Mouse (Mus musculus) cerebellum, adult 11 months (tissue): Measurements from ENCODE around the gene Prss23.

Experiments
- DNase-seq: peaks from one replicate; pipeline ENCODE4 v3.0.0; 2022

The Prss23 gene

DNA sequence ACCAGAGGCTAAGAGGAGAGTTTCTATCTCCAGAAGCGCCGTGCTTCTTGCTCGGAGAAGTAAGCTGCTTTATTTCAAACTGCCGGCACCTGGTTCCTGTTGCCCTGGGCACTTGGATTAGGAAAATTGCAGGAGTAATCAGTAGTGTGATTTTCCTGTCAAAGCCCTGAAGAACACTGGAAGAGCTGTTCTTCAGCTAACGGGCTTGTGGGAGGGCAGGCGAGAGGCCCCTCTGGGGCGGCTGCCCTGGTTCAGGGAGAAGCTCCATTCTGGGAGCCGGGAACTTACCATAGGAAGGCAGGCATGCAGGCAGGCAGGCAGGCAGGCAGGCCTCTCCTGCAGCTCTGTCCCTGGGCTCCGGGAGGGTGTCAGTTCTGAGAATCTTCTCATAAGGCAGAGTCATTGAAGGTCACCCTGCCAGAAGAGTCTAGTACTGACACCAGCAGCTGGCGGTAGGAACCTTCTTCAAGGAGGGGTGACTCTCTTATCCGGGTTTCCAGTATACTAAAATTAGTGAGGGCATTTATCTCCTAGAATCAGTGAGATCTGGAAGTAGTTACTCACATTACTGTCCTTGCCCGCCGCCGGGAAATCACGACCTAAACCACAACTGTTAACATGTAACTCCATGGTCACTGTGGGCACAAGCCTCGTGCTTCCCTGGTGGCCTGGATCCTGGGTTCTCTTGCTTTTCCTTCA is at the start of gene Prss23:
Gene Prss23, minus strand, starts transcription at position 457 of the 699 bp plus-strand sequence.
- no peak for DNase-seq

DNA sequence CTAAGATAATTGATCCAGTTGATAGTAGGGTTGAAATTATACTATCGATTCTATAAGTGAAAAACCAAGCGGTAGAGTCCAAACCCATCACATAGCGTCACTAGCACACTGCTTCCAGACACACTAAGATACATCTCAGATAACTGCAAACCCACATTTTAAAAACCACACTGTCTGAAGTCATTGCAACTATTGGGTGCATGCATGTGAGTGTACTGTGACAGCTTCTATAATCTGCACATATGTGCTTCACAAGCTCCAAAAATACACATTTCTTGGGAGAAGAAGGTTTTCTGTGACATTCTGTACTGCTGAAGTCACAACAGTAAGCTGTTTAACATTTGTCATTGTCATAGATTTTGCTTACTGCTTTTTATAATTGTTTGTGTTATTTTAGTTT is 49.1 kb upstream of the Prss23 start:
- no peak for DNase-seq

DNA sequence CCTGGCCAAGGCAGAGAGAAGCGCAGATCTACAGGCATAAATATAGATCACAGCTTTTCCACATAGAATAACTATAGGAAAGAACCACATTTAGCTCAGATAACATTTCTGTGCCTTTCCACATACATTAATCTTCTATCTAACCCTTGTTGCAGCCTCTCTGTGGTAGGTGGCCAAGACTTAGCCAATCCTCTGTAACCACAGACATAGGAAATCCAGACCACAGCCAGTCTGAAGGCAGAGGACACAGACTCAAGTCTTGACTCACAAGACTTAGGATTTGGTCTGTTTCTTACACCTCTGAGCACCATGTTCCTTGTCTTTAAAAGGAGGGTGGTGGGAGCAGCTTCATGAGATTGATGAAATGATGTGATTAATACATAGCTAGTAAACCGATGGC is 37.6 kb upstream of the Prss23 start:
- no peak for DNase-seq

DNA sequence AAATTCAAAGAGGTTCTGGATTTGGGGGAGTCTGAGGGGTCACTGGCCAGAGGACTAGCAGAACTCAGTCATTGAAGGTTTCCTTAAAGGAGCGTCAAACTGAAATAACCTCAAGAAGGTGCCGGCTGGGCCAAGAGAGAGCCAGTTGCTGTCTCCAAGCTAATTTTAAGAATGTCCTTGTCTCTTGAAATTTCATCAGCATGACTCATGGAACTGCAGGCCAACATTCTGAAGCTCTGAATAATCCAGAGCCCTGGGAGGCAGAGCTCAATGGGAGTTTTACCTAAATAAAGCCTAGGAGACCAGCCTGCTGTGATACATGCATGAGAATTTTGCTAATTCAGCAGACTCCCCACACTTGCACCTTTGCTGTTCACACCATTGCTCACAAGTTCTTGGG is 36.5 kb upstream of the Prss23 start:
- DNase-seq: no peak

DNA sequence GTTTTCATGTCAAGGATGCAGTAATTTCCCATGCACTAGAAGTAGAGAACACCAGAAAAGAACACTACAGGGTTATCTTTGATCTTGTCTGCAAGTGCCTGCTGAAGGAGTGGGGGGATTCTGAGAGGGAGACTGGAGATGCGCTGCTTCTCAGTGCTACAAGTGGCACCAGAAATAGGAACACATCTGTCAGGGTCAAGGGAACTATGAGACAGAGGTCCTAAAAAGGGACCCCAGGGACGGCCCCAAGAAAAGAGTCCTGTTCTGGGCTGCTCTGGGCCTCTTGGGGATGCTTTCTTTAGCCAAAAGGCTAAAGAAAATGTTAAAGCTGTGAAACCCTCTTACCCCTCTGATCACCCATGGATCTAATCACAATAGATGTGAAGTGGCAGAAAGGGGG is 35.2 kb upstream of the Prss23 start:
- DNase-seq: no peak

DNA sequence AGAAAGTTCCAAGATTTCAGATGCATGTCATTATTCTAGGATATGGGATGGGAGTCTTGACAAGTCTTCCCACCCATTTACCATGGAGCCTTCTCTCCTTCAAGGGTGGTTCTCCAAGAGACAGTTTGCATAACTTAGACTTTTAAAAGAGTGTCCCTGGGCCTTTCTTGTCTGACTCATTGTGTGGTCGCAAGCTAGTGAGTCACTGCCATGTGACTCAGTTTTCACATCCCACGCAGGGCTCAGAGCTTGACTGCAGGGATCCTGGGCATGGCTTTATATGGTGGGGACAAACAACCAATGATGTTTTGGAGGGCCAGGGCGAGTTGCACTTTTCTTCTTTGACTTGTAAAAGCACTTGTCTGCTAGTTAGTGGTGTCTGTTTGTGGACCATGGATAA is 34.0 kb upstream of the Prss23 start:
- no peak for DNase-seq

DNA sequence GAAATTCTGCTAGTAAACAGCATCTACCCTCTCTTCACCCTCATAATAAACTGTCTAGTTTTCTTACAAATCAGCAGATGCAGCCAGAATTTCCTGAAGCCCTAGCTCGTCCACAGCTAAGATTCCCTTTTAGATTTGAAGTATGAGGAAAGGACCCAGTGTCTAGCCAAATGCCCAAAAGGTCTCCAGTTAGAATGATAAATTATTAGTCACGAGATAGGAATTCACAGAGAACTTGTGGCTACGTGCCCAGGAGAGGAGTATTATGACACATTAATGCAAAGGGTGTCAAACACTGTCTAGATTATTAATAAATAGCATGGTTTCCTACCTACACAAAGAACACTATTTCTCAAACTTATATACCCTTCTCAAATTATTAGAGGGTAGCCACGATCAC is 32.6 kb upstream of the Prss23 start:
- DNase-seq: no peak

DNA sequence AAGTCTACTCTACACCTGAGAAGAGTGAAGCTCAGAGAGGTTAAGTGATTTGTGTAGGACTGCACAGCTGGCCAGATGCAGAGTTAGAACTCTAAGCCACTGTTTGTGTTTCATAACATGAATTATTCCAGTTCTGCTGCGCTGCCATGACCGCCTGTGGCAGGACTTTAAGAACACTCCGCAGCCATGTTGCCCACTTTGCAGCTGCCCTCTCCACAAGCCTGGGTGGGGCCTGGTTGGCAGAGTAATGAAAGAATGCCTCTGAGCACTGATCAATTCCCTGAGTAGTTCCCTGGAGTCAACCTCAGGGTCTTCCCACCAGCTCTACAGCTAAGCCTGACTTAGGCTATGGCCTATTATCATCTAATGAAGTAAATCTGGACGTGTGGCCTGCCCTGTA is 32.1 kb upstream of the Prss23 start:
- DNase-seq: no peak

DNA sequence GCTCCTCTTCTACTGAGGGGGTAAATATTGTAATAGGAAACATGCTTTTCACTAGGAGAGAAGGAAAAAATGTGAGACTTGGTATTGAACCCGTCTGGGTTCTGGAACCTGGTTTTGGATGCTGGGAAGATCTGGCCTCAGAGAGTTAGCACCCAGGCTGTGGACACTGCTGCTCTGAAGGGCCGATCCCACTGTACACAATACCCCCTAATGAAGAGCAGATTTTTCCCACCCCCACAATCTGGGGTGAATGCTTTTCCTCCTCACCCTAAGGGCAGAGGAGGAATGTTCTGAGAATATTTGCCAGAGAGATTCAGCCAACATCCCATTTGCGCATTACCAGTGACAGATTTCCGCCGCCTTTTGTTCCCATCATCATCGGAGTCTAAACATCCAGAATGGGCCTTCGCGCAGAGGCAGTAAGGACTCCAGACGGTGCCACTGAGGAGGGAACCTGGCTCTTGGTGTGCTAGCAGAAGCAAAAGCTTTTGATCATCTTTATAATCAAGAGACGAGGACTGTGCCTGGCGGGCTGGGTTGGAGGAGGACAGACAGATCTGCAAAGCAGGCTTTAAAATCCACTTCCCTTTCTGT is 31.6 kb upstream of the Prss23 start:
- no peak for DNase-seq

DNA sequence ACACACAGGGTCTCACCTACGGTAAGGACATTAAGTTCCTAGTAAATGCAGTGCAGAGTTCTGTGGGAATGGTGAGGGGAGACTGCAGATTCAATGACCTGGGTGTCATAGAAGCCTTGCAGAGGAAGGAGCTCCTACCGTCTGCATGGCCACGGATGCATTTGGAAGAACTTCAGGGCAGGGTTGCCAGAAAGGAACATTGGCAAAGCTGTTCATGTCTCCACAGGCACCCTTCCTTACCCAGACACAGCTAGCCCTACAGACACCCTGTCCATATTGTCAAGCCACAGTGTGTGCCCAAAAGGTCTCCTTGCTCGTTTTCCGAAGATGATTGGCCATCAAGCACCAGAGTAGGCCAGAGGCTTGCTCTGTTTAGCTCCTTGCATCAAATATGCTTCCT is 30.1 kb upstream of the Prss23 start:
- DNase-seq: no peak

DNA sequence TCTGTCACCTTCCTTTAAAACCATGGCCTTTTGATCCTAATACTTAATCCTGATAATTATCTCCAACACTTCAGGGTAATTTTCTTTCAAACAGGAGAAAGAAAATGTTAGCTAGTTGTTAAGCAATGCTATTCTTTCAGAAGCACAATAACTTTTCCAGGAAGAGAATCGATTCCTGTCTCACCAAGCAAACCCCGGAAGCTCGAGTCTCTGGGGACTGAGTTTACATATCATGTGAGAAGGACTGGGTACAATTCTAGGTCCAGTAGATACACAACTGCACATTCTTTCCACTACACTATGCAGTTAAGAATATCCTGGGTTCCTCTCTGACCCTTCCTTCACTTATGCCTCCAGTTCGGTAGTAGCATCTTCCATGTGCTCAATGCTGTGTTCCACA is 29.7 kb upstream of the Prss23 start:
- DNase-seq: no peak

DNA sequence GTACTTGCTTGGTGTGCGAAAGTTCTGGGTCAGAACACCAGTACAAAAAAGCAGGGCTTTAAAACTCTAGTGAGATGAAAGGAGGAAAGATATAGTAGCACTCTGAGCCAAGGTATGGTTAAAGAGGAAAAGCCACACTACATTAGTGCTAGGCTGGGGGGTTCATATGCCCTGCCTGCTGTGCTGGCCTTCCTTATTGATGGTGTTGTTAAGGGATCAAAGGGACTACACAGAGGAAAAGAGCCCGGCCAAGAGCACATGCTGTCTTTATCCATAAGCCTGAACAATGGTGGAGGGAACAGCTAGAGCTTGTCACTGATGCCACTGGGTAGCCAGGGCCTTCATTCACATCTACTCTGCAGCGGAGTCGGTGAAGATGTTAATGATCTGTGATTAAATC is 28.2 kb upstream of the Prss23 start:
- DNase-seq: no peak

DNA sequence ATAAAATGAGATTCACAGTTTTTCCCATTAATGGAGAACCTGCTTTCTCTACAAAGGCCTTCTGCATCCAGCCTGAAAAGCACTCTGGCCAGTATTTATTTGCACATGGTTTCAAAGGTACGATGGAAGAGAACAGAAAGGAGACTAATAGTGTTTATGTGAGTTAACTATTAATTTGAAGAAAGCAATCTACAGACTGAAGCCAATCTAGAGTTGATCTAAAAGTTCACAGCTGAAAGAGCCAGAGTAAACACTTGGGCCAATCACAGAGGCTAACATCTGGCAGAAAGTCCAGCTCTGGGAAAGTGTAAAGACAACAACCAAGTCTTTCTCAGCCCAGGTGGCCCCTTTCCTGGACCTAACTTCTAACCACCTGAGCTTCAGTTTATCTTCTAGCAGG is 27.1 kb upstream of the Prss23 start:
- no peak for DNase-seq

DNA sequence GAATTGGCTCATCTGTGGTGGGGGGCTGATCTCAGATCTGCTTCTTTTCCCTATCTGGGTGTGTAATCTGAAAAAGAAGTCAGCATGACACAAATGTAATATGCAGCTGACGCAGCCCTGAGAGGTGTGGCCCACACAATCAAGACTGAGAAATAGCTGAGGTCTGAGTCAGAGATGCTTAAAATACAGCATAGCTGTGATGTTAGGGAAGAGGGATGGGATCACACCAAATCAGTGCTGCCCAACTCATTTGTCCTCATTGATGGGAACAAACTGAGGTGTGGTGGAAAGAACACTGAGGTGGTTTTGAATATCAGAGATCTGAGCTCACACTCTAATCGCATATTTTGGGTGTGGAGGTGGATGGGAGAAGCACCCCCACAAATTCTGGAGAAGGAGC is 14.0 kb upstream of the Prss23 start:
- DNase-seq: no peak

DNA sequence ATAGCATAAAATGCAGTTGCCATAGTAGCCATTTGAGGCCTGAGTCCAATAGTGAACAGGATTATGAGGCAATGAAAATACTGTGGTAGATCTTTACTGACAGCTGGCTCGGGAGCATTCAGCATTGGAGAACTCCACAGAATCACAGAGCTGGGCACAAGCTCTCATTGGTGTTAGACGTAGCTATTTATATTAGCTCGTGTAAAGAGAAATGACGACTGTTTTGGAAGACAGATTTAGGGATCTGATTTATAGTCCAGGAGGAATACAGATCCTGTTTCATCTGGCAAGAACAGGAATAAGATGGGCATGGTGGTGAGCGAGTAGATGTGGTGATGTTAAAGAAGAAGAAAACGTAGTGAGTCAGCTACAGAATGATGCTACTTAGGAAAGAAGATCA is 12.4 kb upstream of the Prss23 start:
- DNase-seq: no peak

DNA sequence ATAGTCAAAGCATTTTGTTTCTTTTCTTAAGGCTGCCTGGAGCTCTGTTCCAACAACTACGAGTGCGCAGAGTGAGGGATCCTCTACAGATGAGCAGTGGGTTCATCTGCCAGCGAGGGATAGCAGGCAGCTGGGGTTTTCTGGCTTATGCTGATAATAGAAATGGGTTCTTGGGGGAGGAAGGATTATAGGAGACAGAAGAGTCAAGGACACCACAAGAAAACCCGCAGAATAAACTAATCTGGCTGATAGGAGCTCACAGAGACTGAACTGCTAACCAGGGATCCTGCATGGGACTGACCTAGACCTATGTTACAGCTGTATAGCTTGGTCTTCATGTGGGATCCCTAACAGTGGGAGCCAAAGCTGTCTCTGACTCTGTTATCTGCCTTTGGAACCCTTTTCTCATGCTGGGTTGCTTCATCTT is 456 bp upstream of the Prss23 start:
- no peak for DNase-seq

DNA sequence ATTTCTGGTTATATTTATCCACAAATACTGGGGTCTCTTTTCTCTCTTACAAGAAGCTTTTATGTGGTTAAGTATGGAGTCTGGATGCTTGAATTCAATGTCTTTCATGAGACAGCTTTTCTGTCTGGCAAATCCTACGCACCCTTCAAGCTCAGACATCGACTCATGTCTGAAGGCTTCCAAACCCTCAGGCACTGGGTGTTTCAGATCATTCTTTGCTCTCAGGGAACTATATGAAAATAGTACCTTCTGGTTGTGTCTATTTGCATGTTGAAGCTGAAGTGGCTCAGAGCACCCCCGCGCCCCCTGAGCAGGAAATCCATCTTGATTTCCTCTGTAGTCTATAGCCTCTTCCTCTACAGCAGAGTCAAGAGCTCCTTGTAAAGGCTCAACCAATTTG is 3.2 kb downstream of the Prss23 start:
- no peak for DNase-seq

DNA sequence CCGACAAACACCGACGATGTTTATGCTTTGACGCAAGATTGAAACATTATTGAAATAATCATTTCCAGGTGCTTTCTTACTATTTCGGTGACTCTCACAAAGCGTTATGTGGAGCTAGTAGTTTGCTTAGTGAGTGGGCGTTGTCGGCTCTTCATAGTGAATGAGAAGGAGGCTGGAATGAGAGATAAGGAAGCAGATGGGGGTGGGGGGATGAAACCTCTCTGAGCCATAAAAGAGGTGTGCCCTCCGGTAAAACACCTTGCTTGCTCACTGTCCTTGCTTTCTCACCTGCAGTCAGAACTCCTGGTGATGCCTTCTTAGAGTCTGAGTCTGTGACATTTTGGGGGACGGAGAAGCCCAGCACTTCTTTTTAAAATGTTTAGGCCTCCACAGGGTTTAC is 4.8 kb downstream of the Prss23 start:
- no peak for DNase-seq

DNA sequence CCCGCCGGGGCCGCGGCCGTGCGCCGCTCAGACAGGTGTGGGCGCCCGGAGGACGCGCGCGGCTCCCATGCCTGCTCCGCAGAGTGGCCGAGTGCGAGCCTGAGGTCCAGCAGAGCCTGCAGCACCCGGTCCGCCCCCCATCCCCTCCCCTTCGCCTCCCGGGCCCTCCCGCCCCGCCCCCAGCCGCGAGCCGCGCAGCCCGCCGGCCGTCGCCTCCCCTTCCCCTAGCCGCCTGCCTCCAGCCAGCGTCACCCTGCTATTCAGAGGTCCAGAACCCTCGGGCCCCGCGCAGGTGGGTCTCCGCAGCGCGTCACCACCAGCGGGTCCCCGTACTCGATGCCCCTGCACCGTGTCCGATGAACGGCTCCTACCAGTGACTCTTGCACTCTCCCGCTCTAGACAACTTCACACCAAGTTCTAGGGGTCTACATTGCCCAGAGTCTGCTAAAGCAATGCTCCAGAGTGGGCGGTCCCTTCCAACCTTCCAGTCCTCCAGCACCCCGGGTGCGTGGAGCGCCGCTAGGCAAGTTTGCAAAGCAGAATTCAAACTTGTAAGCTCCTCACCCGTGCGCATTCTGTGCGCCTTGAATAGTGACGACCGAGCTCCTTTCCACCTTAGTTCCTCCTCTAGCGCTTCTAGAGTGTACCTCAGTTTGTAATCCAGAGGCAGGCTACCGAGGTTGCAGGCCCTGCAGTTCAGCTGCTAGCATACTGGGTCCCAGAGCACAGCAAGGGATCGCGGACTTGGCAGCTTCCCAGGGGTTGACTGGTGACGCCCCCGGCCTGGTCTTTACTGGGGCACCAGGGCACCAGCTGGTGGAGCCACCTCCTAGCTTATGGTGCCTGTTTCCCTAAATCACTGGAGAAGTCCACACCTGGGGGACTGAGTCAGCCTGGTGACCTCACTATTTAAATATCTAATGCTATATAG is 9.3 kb downstream of the Prss23 start:
- peak; percentile 13 for DNase-seq

DNA sequence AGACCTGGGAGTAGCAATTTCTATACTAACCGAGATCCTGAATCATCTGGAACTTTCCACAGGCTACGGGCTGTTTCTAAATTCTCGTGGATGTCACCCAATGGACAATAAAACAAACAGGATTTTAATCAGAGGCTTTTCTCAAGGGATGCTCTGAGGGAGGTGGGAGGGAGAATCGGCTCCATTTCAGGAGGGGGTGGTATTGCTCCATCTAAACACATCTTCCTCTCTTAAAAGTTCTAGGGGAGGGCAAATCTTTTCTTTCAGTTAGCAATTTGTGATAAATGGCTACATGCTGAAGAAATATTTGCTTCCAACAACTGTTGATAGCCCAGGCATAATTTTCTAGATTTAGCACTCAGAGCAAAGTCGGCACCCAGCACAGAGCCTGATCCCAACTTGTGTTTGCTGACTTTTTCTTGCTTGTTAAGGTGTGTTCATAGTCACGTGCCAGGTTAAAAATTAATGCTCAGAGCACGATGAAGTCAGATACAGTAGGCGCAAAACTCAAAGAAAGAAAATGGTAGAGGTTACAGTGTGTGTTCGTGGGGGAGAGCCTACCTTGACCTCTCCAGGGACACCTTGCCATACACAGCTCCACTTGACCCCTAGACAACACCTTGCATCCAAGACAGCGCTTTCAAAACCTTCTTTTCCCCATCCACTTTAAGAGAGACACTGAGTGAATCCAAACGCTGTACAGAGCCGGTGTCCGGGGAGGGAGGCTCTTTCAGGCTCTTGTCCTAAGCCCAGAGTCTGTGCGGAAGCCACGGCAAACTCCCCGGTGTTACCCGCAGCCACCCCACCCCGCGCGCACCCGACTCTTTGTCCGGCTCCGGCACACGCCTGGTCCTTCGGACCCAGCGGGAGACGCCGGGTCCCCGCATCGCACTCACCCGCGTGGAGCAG is 10.2 kb downstream of the Prss23 start:
- DNase-seq: no peak

DNA sequence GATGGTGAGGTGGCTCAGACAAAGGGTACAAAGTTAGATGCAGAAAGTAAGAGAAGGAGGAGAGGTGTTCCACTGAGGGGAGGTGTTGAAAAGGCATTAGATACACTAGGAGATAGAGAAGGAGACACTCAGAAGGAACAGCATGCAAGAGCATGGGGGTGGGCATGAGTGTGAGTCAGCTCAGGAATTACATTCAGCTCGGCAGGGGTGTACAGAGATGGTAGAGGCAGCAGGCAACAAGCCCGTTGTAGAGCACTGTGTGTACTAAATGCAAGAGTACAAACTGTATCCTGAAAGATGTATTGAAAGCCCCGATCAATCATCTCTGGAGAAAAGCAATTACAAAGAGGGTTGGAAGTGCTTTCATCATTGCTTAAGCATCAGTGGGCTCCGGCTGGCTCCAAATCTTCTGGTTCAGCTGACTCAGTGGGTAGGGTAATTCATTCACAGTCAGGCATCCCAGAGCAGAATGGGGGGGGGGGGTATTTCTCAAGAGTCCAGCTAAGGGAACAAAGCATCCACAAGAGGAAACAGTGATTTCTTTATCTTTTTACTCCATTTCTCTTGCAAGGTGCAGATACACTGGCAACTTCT is 15.0 kb downstream of the Prss23 start:
- no peak for DNase-seq

DNA sequence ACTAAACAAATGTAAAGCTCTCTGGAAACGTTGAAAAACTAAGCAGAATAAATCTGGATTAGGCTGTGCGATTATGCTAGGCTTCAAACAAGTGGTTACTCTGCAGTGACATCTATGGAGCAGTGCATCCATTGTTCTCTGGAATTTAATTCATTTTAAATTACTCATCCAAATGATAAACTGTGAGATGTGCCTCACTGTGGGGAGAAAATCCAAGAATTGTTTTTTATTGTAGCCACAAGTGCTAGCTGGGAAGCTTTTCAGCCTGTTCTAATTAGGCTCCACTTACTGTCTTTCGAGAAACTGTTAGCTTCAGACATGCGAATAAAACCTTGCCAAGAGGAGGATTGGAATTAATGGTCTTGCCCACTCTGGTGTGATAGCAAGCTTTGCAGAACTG is 18.3 kb downstream of the Prss23 start:
- no peak for DNase-seq
